Comparison of ENCODE assay signal across 23 mouse cellular contexts in genomic region chr16:6164476-6164875, GRCm38 (mm10).
A peak's percentile ranks its signal among the peaks of the same experiment; 100 is the strongest.
DNase-seq lines count a peak whose midpoint lies in the region; ATAC-seq lines count a peak whose summit lies in the region.
"Had no signal": no experiment of that assay in that cellular context is flagged by ENCODE, and none has a peak within 500 bp of the region (broad histone marks: within the 10 kb centered on the region; RNA-seq: fewer than 3 reads in every experiment).

No protein-coding gene starts in this region.

- no peaks in the 10 kb centered on the region for H3K36me3 ChIP-seq in midbrain, embryonic 11.5 days (ENCODE audit: control insufficient read depth, insufficient read depth, low read length)
- H3K36me3 ChIP-seq in midbrain, embryonic 15.5 days (replicated peaks) = no peaks in the 10 kb centered on the region
- H3K36me3 ChIP-seq: forebrain, embryonic 10.5 days; heart, embryonic 10.5 days; heart, embryonic 13.5 days; hindbrain, embryonic 12.5 days; hindbrain, embryonic 15.5 days; intestine, embryonic 15.5 days had no signal

- no peaks in the 10 kb centered on the region for H3K4me1 ChIP-seq in midbrain, embryonic 11.5 days (ENCODE audit: control insufficient read depth, insufficient read depth, low read length)
- no peaks in the 10 kb centered on the region for H3K4me1 ChIP-seq in midbrain, embryonic 15.5 days
- H3K4me1 ChIP-seq: forebrain, embryonic 10.5 days; forebrain, embryonic 13.5 days; heart, embryonic 10.5 days; hindbrain, embryonic 12.5 days; hindbrain, embryonic 15.5 days; intestine, embryonic 15.5 days had no signal

- H3K9ac ChIP-seq in midbrain, embryonic 11.5 days (ENCODE audit: low read length) = no peak overlapping the region
- no peak overlapping the region for H3K9ac ChIP-seq in midbrain, embryonic 15.5 days
- H3K9ac ChIP-seq: forebrain, embryonic 13.5 days; heart, embryonic 13.5 days; hindbrain, embryonic 12.5 days; hindbrain, embryonic 15.5 days; intestine, embryonic 15.5 days had no signal

- peak; percentile 37 to 49 for DNase-seq in cerebellum, adult 18-20 months
- DNase-seq in cerebellum, postnatal 14 days = no peak
- peak; percentile 57 for DNase-seq in midbrain, embryonic 11.5 days (ENCODE audit: low spot score, missing footprints)
- peak; percentile 30 for DNase-seq in cerebellum, adult 8-10 months
- DNase-seq in cerebellum, postnatal 25 days = peak; percentile 34 to 43
- DNase-seq in gastrocnemius, postnatal 36 days = no peak
- DNase-seq: adrenal gland, adult 2 months; adrenal gland, postnatal 14 days; gastrocnemius, postnatal 10 days; heart, adult 2 months; kidney, adult 11 months; kidney, adult 8-10 months had no signal

- H3K4me2 ChIP-seq in midbrain, embryonic 11.5 days = no peak overlapping the region
- H3K4me2 ChIP-seq in midbrain, embryonic 15.5 days = no peak overlapping the region
- H3K4me2 ChIP-seq: forebrain, embryonic 13.5 days; heart, embryonic 13.5 days; hindbrain, embryonic 12.5 days; hindbrain, embryonic 15.5 days; intestine, embryonic 15.5 days had no signal

- no peak overlapping the region for H3K4me3 ChIP-seq in midbrain, embryonic 11.5 days (ENCODE audit: low read depth, low read length)
- no peak overlapping the region for H3K4me3 ChIP-seq in midbrain, embryonic 15.5 days
- H3K4me3 ChIP-seq: forebrain, embryonic 10.5 days; forebrain, embryonic 13.5 days; heart, adult 2 months; heart, embryonic 10.5 days; heart, embryonic 13.5 days; hindbrain, embryonic 12.5 days; hindbrain, embryonic 15.5 days; intestine, embryonic 15.5 days had no signal

- intact Hi-C loops in gastrocnemius, postnatal 36 days (cut with DNase I) = no loop called here

- H3K27me3 ChIP-seq in midbrain, embryonic 11.5 days (ENCODE audit: control insufficient read depth, insufficient read depth, low read length) = no peaks in the 10 kb centered on the region
- no peaks in the 10 kb centered on the region for H3K27me3 ChIP-seq in midbrain, embryonic 15.5 days (replicated peaks)
- H3K27me3 ChIP-seq: forebrain, embryonic 13.5 days; hindbrain, embryonic 15.5 days; intestine, embryonic 15.5 days had no signal

- ATAC-seq in midbrain, embryonic 11.5 days (ENCODE audit: low FRiP score) = no peak
- ATAC-seq in midbrain, embryonic 15.5 days (replicated peaks) = no peak
- no peak for ATAC-seq in granulocyte monocyte progenitor cell, adult 5-6 weeks (replicated peaks; ENCODE audit: poor library complexity, severe bottlenecking)
- ATAC-seq: CD4-positive, CD25-positive, alpha-beta regulatory T cell, adult 4 months; forebrain, embryonic 13.5 days; forebrain, embryonic 16.5 days; intestine, embryonic 15.5 days had no signal

- no peak overlapping the region for H3K27ac ChIP-seq in midbrain, embryonic 11.5 days (ENCODE audit: low read depth, low read length)
- no peak overlapping the region for H3K27ac ChIP-seq in midbrain, embryonic 15.5 days
- H3K27ac ChIP-seq: forebrain, embryonic 10.5 days; forebrain, embryonic 13.5 days; heart, adult 2 months; heart, embryonic 10.5 days; heart, embryonic 13.5 days; hindbrain, embryonic 12.5 days; hindbrain, embryonic 15.5 days; intestine, embryonic 15.5 days had no signal

- WGBS in midbrain, embryonic 11.5 days = 90% methylated on average over 4 of the region's 4 CpGs
- 84% methylated on average over 4 of the region's 4 CpGs for WGBS in midbrain, embryonic 15.5 days

- H3K9me3 ChIP-seq in midbrain, embryonic 11.5 days (ENCODE audit: control insufficient read depth, low read length) = no peaks in the 10 kb centered on the region
- H3K9me3 ChIP-seq in midbrain, embryonic 15.5 days = no peaks in the 10 kb centered on the region
- H3K9me3 ChIP-seq: forebrain, embryonic 10.5 days; forebrain, embryonic 13.5 days; heart, embryonic 10.5 days; heart, embryonic 13.5 days; hindbrain, embryonic 12.5 days; hindbrain, embryonic 15.5 days; intestine, embryonic 15.5 days had no signal

Comparison
In these comparisons a context has a peak if more than half of its experiments do, and no peak if none do; other contexts are left out.
1. DNase-seq: peak in cerebellum, adult 18-20 months (2 of 2), midbrain, embryonic 11.5 days (single experiment), cerebellum, adult 8-10 months (single experiment) and cerebellum, postnatal 25 days (2 of 2); none in cerebellum, postnatal 14 days (0 of 2) and gastrocnemius, postnatal 36 days (0 of 2).